Mouse (Mus musculus) left cerebral cortex, postnatal 4 days (tissue): ENCODE measurements around the gene Nufip1. TPM values are rescaled to one million over a fixed set of nuclear protein-coding genes. Genes with fewer than 3 reads are reported as not detected.

ENCODE experiments used
- DNase-seq: peaks from one replicate; pipeline ENCODE4 v3.0.0-alpha.2; 2022
- intact Hi-C: fragments of 180-260 bp; cut with DNase I; formaldehyde crosslinking; loops from one replicate; pipeline ENCODE4 v1.15.1; 2025
- total RNA-seq, 2 experiments: library from RNA; stranded (reverse); gene quantifications; 2 replicates each; pipeline ENCODE4 v1.2.3; 2021

Gene Nufip1
- total RNA-seq, 2 experiments from 2014 or later = 10.0 to 11.6 TPM

- intact Hi-C loops = no loop called here
- no peak for DNase-seq
These were observed 65.1 kb downstream of the Nufip1 start for GRCm38 (mm10) chr14:76175808-76176207.

- intact Hi-C loops = no loop called here
- no peak for DNase-seq
These were observed 66.5 kb downstream of the Nufip1 start for GRCm38 (mm10) chr14:76177230-76177629.

GRCm38 (mm10) chr14:76178447-76178846 lies 67.8 kb downstream of the Nufip1 start:
- DNase-seq = no peak
- intact Hi-C loops = no loop called here

- intact Hi-C loops = no loop called here
- no peak for DNase-seq
These were observed 68.7 kb downstream of the Nufip1 start for GRCm38 (mm10) chr14:76179343-76179742.

GRCm38 (mm10) chr14:76185358-76185757 lies 74.7 kb downstream of the Nufip1 start:
- intact Hi-C loops = no loop called here
- no peak for DNase-seq

GRCm38 (mm10) chr14:76186299-76186698 lies 75.6 kb downstream of the Nufip1 start:
- intact Hi-C loops = no loop called here
- no peak for DNase-seq

Other genes with a start within 250 kb of the Nufip1 start
- 10 to 100 TPM; 19.2 to 23.4 TPM for gene Kctd4, start 155.9 kb upstream of the Nufip1 start, total RNA-seq
- gene Gtf2f2, start 100.0 kb upstream of the Nufip1 start, total RNA-seq = 10 to 100 TPM; 33.8 to 38.3 TPM
- gene Gpalpp1, start 131 bp upstream of the Nufip1 start, total RNA-seq = 10 to 100 TPM; 20.3 to 21.1 TPM